Mouse (Mus musculus) heart, postnatal 4 days (tissue): ENCODE results near the gene Rpl13a. TPM values are rescaled to one million over a fixed set of nuclear protein-coding genes. Genes with fewer than 3 reads are reported as not detected.
A peak's percentile ranks its signal among the peaks of the same experiment; 100 is the strongest.
"Not testable (repeated sequence)": the region's sequence is repeated elsewhere in the genome, so short reads cannot be mapped to it uniquely, and the experiment has no call there.

Source experiments
- DNase-seq: peaks from one replicate; pipeline ENCODE4 v3.0.0; 2021
- total RNA-seq, 2 experiments: library from RNA; stranded (reverse); gene quantifications; 2 replicates each; pipeline ENCODE4 v1.2.3; 2021

Rpl13a gene
- total RNA-seq: 1,000 to 10,000 TPM; 1,039 to 1,207 TPM

- peak; percentile 98 for DNase-seq
These were observed at the start of gene Rpl13a for GRCm38 (mm10) chr7:45128624-45129246. Gene Rpl13a (minus strand): TSS chr7:45128761.

GRCm38 (mm10) chr7:45176356-45176755, 47.8 kb upstream of the Rpl13a start:
- DNase-seq: no peak

DNA sequence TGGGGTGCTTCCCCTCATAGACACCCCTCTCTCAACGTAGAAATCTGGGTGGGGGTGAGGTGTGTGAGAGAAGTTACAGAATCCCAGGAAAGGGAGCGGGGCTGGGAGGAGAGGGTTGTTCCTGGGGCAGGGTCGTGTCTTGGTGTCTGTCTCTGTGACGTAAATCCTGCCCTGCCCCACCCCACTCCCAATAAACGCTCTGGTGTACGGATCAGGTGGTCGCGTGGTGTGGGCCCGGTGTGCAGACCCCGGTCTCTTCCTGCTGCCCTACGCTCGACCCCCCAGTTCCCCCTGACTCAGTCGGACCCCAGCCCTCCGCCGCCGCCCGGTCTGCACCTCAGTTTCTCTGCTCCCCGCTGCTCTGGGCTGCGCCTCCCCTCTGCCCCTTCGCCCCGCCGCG, 47.4 kb upstream of the Rpl13a start:
- DNase-seq: no peak

GRCm38 (mm10) chr7:45175398-45175797, 46.8 kb upstream of the Rpl13a start:
- DNase-seq: no peak

DNA sequence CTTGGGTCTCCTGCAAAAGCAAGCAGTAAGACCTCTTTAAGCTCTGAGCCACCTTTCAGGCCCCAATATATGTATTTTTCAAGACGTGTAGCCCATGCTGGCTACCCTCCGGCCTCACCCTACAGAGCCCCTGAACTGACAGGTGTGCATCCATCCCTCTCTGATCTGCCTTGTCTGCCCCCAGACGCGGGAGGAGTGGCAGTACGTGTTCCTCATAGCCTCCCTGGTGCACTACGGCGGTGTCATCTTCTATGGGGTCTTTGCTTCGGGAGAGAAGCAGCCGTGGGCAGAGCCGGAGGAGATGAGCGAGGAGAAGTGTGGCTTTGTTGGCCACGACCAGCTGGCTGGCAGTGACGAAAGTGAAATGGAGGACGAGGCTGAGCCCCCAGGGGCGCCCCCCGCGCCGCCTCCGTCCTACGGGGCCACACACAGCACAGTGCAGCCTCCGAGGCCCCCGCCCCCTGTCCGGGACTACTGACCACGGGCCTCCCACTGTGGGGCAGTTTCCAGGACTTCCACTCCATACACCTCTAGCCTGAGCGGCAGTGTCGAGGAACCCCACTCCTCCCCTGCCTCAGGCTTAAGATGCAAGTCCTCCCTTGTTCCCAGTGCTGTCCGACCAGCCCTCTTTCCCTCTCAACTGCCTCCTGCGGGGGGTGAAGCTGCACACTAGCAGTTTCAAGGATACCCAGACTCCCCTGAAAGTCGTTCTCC, 46.2 kb upstream of the Rpl13a start:
- no peak for DNase-seq

- not testable (repeated sequence) for DNase-seq
These were observed 45.2 kb upstream of the Rpl13a start for GRCm38 (mm10) chr7:45173772-45174171.

DNA sequence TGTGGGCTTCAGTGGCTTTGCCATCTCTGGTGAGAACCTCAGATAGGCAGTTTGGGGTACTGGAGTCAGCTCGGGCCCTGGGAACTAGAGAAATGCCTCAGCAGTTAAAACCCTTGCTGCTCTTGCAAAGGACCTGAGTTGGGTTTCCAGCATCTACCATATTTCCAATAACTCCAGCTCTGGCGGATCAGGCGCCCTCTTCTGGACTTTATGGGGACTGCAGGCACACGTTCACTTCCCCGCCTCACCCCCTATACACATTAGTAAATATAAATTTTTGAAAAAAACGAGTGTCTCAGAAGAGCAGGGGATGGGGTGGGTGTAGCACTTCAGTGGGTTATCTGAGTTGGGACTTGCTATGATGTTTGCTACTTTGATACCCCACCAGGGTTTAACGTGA, 44.4 kb upstream of the Rpl13a start:
- DNase-seq: no peak

DNA sequence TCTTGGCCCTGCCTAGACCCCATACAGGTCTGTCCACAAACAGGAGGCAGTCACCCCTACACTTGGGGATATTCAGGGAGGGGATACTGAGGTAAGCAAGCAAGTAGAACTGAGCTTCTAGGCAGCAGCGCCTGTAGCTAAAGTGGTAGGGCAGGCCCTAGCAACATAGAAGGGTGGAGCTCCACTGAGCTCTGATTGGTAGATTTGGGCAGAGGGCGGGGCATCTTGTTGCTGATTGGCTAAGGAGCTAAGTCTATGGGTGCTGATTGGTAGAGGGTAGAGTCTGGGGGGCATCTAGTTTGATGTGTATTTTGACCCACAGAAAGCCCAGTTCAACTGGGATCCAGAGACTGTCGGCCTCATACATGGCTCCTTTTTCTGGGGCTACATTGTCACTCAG, 40.9 kb upstream of the Rpl13a start:
- no peak for DNase-seq

DNA sequence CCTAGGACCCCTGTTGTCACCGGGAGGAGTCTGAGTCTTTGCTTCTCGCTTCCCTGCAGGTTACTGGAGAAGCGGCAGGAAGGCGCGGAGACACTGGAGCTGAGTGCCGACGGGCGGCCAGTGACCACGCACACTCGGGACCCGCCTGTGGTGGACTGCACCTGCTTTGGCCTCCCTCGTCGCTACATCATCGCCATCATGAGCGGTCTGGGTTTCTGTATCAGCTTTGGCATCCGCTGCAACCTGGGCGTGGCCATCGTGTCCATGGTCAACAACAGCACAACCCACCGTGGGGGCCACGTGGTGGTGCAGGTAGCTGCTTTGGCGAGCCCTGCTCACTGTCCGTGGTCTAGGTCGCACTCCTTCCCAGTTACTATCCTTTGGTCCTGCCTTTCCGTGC, 40.1 kb upstream of the Rpl13a start:
- DNase-seq: no peak

DNA sequence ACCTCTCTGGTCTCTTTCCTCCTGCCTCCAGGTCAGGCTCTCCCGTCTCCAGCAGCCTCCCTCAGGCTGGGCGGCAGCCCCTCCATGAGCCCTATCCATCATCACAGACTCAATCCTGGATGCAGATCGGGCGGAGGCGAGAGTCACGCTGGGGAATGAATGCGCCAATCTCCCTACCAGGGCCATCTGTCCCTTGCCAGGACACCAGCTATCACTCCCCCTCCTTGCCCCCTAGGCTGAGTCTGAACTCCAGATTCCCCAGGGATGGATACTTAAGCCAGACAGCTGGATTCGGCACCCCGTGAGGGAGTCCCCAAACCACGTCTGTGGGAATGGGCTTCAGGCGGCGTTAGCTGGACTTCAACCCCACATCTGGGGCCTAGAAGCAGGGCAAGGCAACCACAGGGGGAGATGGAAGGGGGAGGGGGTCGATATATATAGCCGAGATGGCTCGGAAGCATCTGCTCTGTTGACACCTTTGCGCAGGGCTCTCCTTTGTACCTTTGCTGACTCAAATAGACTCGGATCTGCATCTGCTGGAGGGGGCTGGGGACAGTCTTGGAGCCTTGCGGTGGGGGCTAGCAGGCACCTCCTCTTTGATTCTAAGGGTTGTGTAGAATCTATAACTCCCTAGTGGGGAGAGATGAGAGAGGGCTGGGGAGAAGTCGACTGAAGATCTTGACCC, 39.3 kb upstream of the Rpl13a start:
- no peak for DNase-seq

DNA sequence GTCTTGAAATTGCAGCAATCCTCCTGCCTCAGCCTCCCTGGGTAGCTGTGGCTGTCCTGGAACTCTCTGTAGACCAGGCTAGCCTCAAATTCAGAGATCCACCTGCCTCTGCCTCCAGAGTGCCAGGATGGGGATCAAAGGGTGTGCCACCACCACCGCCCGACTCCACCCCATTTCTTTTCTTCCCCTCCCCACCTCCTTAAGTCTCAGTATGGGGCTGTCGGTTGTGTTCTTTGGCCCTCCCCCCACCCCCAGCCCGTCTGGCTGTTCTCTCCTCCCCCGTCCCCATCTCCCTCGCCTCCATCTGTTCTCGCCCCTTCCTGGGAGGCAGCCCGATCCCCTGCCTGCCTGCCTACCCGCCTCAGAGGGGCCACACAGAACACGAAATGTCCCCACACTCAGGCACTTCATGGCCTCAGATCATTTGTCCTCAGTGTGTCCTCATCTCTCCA, 38.4 kb upstream of the Rpl13a start:
- DNase-seq: no peak

DNA sequence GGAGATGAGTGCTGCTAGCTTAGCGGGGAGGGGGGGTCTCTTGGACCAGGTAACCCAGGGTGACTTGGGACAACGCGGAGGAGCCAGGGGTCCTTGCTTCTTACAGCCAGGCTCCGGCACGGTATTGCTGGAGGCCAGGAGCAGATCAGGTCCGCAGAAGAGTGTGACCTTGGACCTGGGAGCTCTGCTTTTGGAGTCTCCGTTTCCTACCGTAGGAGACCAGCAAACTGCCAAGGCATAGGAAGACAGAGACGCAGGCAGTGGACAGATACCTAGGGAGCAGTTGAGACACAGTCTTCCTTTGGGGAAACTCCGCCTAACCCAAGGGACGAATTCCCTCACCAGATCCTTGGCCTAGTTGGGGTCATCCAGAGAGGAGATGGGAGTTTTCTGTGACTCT, 37.1 kb upstream of the Rpl13a start:
- DNase-seq: no peak

DNA sequence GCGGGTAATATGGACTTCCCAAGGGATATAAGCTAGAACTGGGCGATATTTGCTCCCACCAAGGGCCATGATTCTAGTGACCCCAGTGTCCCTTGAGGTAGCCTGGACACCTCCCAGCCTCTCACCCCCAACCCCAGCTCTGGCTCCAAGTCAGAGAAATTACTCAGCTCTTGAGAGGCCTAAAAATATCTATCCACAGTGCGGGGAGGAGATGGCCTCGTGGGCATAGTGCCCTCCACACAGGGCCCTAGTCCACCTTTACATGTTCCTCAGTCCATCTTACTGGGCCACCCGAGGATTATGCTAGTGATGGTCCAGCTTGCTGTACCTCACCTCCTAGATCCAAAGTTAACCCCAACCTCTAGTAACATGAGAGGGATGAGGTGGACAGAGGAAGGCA, 36.3 kb upstream of the Rpl13a start:
- DNase-seq: no peak

GRCm38 (mm10) chr7:45163735-45164490, 35.4 kb upstream of the Rpl13a start, which contains the start of gene Slc17a7:
Gene Slc17a7 (plus strand): TSS chr7:45163949.
- DNase-seq: peak; percentile 35

- no peak for DNase-seq
These were observed 34.5 kb upstream of the Rpl13a start for GRCm38 (mm10) chr7:45162996-45163615.

DNA sequence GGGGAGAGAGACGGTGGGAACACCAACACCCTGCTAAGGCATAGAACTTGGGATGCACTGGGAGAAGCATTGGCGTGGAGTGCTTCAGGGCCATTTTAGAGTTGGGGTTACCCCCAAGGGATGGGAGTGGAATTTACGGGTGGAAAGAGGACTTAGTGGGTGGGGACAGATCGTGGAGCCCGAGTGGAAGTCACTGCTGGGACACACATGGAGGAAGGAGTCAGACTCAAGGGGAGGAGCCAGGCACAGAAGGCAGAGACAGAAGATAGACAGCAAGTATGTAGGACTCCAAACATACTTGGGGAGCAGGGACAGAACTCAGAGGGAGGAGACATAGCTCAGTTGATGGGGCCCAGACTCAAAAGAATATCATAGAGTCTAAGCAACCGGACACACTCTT, 34.0 kb upstream of the Rpl13a start:
- DNase-seq: no peak

DNA sequence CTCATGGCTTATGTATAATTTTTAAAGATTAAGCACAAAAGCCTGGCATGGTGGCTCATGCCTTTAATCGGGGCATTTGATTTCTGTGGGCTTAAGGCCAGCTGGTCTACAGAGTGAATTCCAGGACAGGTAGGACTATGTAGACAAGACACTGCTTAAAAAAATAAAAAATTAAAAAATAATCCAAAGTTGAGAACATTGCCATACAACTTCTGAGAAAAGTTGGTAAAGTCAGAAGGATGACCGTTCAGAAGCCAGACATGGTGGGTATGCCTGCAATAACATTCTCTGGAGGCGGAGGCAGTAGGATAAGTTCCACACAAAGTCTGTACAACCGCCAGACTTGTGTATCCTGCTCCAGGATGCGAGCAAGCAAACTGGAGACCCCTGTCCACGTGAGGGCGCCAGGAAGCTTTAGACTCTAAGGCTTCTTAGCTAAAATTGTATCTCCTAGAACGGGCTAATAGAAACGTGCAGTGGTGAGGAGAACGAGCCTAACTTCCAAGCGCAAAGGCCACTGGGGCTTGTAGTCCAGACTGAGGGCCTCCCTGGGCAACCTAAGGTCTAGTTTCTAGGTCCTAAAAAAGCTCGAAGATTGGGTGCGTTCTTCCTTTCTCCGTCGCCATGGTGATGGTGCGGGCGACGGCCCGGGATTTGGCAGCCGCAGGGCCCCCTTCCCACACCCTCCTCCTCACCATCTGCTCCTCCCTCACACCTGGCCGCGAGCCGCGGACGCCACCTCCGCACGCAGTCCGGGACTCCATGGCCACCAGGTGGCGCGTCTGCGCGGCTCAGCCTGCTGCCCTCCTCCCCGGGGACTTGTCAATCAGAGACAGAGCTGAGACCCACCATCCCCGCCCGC, 33.3 kb upstream of the Rpl13a start:
- peak; percentile 93 for DNase-seq

GRCm38 (mm10) chr7:45160866-45161265, 32.3 kb upstream of the Rpl13a start:
- DNase-seq: no peak

- no peak for DNase-seq
These were observed 31.8 kb upstream of the Rpl13a start for GRCm38 (mm10) chr7:45160316-45160800.

GRCm38 (mm10) chr7:45158991-45159390, 30.4 kb upstream of the Rpl13a start:
- DNase-seq: no peak

DNA sequence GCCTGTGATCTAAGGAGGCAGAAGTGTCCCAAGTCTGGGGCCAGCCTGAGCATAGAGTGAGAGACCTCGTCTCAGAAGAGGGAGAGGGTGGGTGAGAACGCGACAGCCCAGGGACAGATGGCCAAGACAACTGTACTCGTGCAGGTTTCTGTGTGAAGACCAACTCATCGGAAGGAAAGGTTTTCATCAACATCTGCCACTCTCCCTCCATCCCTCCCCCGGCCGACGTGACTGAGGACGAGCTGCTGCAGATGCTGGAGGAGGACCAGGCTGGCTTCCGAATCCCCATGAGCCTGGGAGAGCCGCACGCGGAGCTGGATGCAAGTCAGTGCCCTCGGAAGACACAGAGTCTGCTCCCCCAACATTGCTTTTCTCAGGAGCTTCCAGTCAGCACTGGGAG, 28.9 kb upstream of the Rpl13a start:
- no peak for DNase-seq
